Mouse (Mus musculus) liver, embryonic 16.5 days (tissue): ENCODE results near the gene Gm49320. TPM values are rescaled to one million over a fixed set of nuclear protein-coding genes. Genes with fewer than 3 reads are reported as not detected.

Experiments used
- ATAC-seq: fragments of 200-750 bp; cut with Nextera tagmentation; 2 replicates; pipeline ENCODE4 v1.8.0; 2017; ENCODE audit warnings: low read depth, mild to moderate bottlenecking, moderate number of reproducible peaks, moderate library complexity
- H3K27ac ChIP-seq: fragments of 300-500 bp; sonication (generic); 2 replicates; pipeline ENCODE4 v1.5.1; 2014; ENCODE audit warnings: mild to moderate bottlenecking, low read length
- H3K27me3 ChIP-seq: fragments of 300-500 bp; sonication (generic); 2 replicates; pipeline ENCODE4 v1.6.1; 2014; ENCODE audit warnings: low read depth, low read length, mixed read lengths; ENCODE audit not compliant: control insufficient read depth, insufficient read depth
- H3K36me3 ChIP-seq: fragments of 300-500 bp; sonication (generic); 2 replicates; pipeline ENCODE4 v1.6.1; 2014; ENCODE audit warnings: mild to moderate bottlenecking; ENCODE audit not compliant: control insufficient read depth, insufficient read depth
- H3K4me1 ChIP-seq: fragments of 300-500 bp; sonication (generic); 2 replicates; pipeline ENCODE4 v1.6.1; 2014; ENCODE audit warnings: low read depth, low read length, mixed read lengths; ENCODE audit not compliant: control insufficient read depth
- H3K4me2 ChIP-seq: fragments of 300-500 bp; sonication (generic); 2 replicates; pipeline ENCODE4 v1.6.1; 2014; ENCODE audit warnings: low read depth, low read length, mixed read lengths
- H3K4me3 ChIP-seq: fragments of 300-500 bp; sonication (generic); 2 replicates; pipeline ENCODE4 v1.5.1; 2014; ENCODE audit warnings: low read depth, mild to moderate bottlenecking, low read length
- H3K9ac ChIP-seq: fragments of 300-500 bp; sonication (generic); 2 replicates; pipeline ENCODE4 v1.6.1; 2014; ENCODE audit warnings: low read depth, low read length
- H3K9me3 ChIP-seq: fragments of 300-500 bp; sonication (generic); replicated peaks from 2 replicates; pipeline ENCODE4 v1.6.1; 2016; ENCODE audit warnings: low read length; ENCODE audit not compliant: control insufficient read depth
- WGBS: fragments of 180-500 bp; shearing (Covaris S2); extraction: QIAGEN DNeasy Blood & Tissue Kit; methylation state at CpG from one replicate; pipeline ENCODE4 v1.1.7; 2014; ENCODE audit not compliant: insufficient replicate concordance; 5-methylcytosine and 5-hydroxymethylcytosine counted together
- polyA plus RNA-seq: library from polyadenylated mRNA; unstranded; fragments of >200 nt; fragmentation: Nextera tagmentation; extraction: Ambion mirVana; gene quantifications from 2 replicates; pipeline ENCODE4 v1.2.1, GENCODE M21; 2015

The Gm49320 gene
- polyA plus RNA-seq, 1 experiment from 2014 or later = not detected

GRCm38 (mm10) chr8:4297822-4298221 lies 59.2 kb downstream of the Gm49320 start:
- no peak overlapping the region for H3K4me3 ChIP-seq

More at GRCm38 (mm10) chr8:4297822-4298221, 59.2 kb downstream of the Gm49320 start:
- no peaks in the 10 kb centered on the region for H3K27me3 ChIP-seq
- H3K4me2 ChIP-seq = no peak overlapping the region
- no peak overlapping the region for H3K9ac ChIP-seq
- H3K4me1 ChIP-seq = no peaks in the 10 kb centered on the region
- H3K27ac ChIP-seq = no peak overlapping the region
- 53% methylated on average over 4 of the region's 4 CpGs for WGBS
- peaks cover 32% of the 10 kb centered on the region for H3K36me3 ChIP-seq
- ATAC-seq = no peak
- no peaks in the 10 kb centered on the region for H3K9me3 ChIP-seq

Other genes with a start within 250 kb of the Gm49320 start
- gene Cd209f, start 133.0 kb upstream of the Gm49320 start, polyA plus RNA-seq = 2.5 and 3.3 TPM in 2 replicates
- 0.12 and 0.21 TPM in 2 replicates for gene Cd209g, start 104.8 kb upstream of the Gm49320 start, polyA plus RNA-seq
- gene Evi5l, start 72.3 kb upstream of the Gm49320 start, polyA plus RNA-seq = 5.7 and 6.0 TPM in 2 replicates
- 0.32 and 0.47 TPM in 2 replicates for gene Prr36, start 21.4 kb upstream of the Gm49320 start, polyA plus RNA-seq
- gene Lrrc8e, start 12.0 kb upstream of the Gm49320 start, polyA plus RNA-seq = 0.30 and 0.38 TPM in 2 replicates
- 8.6 and 9.5 TPM in 2 replicates for gene Map2k7, start 125 bp upstream of the Gm49320 start, polyA plus RNA-seq
- 0.82 and 1.1 TPM in 2 replicates for gene Tgfbr3l, start 9.3 kb downstream of the Gm49320 start, polyA plus RNA-seq
- gene Snapc2, start 14.2 kb downstream of the Gm49320 start, polyA plus RNA-seq = 14.0 and 14.1 TPM in 2 replicates
- gene Ctxn1, start 20.4 kb downstream of the Gm49320 start, polyA plus RNA-seq = 1.3 and 1.5 TPM in 2 replicates
- 28.3 and 30.0 TPM in 2 replicates for gene Timm44, start 37.0 kb downstream of the Gm49320 start, polyA plus RNA-seq
- gene Ccl25, start 86.3 kb downstream of the Gm49320 start, polyA plus RNA-seq = 5.3 and 6.5 TPM in 2 replicates
- gene Elavl1, start 86.5 kb downstream of the Gm49320 start, polyA plus RNA-seq = 80.1 and 85.0 TPM in 2 replicates